Mouse (Mus musculus) layer of hippocampus, adult 8-10 months (tissue): ENCODE results near the gene Cenpv. TPM values are rescaled to one million over a fixed set of nuclear protein-coding genes. Genes with fewer than 3 reads are reported as not detected.
A peak's percentile ranks its signal among the peaks of the same experiment; 100 is the strongest.

ENCODE experiments used
- DNase-seq, 2 experiments: peaks; one replicate each; pipeline ENCODE4 v3.0.0; 2022; ENCODE audit warnings: low spot score in 2 of 2
- total RNA-seq, 4 experiments: library from RNA; stranded (reverse); gene quantifications; 2 replicates each; pipeline ENCODE4 v1.2.4; 2022

Cenpv gene
- 10 to 100 TPM; 32.1 to 40.8 (median 39.0) TPM for total RNA-seq

GRCm38 (mm10) chr11:62539089-62539890 is at the start of gene Cenpv:
TSS of gene Cenpv (minus strand) at chr11:62539261.
- peak in 1 of 2 experiments; percentile 64 for DNase-seq

- no peak for DNase-seq
These were observed 48.0 kb upstream of the Cenpv start for GRCm38 (mm10) chr11:62587034-62587433.

- DNase-seq: no peak
These were observed 45.7 kb upstream of the Cenpv start for GRCm38 (mm10) chr11:62584671-62585206.

DNA sequence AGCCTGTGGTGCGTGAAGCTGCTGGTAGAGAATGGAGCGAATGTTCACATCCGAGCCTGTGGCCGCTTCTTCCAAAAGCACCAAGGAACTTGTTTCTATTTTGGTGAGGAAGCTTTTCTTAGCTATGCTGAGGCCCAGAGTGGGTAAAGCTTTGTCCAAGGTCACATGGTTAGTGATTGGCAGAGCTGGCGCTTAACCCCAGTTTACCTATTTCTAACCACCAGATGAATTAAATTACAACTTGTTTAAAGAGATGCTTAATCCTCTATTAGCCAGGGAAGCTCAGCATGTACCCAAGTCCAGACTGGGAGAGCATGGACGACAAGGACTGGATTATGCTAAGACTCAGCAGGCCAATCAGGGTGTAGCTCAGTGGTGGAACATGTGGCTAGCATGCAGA is 44.0 kb upstream of the Cenpv start:
- no peak for DNase-seq

DNA sequence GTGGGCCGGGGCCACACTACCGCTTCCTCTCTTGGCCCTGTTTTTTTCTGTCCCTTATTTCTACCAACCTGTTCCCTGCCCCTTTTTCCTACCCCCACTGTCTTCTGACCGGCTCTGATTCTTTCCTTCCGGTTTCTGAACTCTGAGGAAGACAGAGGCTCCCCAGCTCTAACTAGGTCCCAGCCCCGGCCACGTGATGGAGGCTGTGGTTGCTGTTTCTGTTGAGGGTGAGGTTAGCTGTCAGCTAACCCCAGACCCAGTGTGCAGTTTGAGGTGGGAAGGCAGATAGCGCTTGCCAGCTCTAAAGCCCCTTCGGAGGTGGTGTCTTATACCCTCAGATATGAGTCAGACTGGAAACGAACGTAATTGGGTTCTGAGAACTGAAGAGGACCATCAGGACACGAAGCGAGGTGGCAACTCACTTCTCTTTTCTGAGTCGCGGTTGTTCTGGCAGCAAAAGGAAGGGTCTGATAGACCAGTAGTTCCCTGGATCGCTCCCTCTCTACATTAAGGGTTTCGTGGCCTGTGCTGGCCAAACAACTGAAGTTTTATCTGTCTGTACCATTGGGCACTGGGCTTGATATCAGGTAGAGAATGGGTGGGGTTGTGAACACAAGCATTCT is 37.6 kb upstream of the Cenpv start:
- no peak for DNase-seq

GRCm38 (mm10) chr11:62575659-62576438 is 36.8 kb upstream of the Cenpv start:
- DNase-seq: peak in 1 of 2 experiments; percentile 43

- peak; percentile 77 to 89 for DNase-seq
These were observed 36.2 kb upstream of the Cenpv start for GRCm38 (mm10) chr11:62575297-62575658.

DNA sequence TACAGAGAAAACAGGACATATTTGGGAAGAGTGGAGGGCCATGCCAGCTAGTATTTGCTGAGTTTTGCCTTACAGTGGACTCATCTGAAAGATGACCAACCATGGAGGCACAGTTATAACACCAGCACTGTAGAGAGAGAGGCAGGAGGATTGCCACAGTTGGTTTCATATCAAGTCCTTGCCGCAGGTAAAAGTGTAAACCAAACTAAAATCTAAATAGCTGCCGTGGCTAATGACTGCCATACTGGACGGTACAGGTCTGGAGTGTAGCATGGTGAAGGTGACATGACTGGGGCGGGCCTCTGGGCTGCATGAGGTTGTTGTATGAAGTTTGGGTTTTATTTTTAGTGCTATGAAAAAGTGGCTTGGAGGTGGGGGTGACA is 35.6 kb upstream of the Cenpv start:
- no peak for DNase-seq

GRCm38 (mm10) chr11:62573959-62574702 is 35.1 kb upstream of the Cenpv start, which contains the start of gene Trpv2:
TSS of gene Trpv2 (plus strand) at chr11:62574486.
- DNase-seq: no peak

DNA sequence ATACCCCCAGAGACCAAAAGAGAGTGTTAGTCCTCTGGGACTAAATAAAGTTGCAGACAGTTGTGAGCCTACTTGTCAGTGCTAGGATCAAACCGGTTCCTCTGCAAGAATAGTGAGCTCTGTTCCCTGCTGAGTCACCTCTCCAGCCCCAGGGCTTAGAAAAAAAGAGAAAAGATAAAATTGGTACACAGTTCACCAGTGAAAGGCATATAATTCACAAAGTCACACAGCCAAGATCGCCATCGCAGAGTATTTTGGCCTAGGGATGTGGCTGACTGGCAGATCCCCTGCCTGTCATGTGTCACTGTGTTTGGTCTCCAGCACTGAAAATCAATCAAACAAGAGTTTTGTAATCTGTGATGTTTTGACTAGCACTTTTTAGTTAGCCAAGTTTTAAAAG is 29.2 kb upstream of the Cenpv start:
- DNase-seq: no peak

DNA sequence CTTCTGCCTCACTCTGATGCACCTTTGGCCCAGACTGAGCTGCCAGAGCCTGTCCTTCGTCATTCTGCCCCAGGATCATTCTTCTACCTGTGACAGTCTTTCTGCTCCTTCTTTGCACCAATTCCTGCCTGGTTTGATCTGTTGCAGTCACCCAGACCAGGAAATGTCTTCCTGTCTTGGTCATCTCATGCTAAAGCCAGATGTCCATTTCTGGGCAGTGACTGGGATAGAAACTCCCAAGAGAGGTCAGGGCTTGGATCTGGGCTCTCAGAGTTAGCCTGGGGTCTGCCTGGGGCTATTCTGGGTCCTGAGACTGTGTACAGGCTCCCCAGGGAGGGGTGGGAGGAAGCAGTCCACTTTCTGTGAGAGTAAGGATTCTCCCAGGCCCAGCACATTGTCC is 27.1 kb upstream of the Cenpv start:
- no peak for DNase-seq

GRCm38 (mm10) chr11:62565747-62566146 is 26.7 kb upstream of the Cenpv start:
- DNase-seq: no peak

GRCm38 (mm10) chr11:62563590-62563989 is 24.5 kb upstream of the Cenpv start:
- DNase-seq: no peak

DNA sequence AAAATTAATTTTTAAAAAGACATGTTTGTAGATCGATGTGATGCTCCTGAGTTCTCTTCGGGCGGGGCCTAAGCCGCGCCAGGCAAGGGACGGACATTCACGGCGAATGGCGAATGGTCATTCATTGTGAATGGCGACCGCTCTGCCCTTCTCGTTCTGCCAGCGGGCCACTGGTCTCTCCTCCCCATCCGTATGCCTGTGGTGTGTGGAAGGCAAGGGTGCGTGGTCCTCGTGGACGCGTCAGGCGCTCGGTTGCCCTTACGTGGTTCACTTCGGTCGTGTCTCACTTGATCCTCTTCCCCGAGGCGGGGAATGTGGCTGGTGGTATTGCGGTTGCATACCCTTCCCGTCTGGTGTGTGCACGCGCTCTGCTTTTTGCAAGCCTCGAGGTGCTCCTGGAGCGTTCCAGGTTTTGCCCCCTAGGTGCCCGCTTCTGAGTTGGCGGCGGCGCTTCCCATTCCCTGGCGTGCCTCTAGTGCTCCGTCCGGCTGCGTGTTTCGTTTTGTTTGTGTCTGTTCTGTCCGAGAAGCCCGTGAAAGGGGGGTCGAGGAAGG is 21.5 kb upstream of the Cenpv start:
- no peak for DNase-seq

DNA sequence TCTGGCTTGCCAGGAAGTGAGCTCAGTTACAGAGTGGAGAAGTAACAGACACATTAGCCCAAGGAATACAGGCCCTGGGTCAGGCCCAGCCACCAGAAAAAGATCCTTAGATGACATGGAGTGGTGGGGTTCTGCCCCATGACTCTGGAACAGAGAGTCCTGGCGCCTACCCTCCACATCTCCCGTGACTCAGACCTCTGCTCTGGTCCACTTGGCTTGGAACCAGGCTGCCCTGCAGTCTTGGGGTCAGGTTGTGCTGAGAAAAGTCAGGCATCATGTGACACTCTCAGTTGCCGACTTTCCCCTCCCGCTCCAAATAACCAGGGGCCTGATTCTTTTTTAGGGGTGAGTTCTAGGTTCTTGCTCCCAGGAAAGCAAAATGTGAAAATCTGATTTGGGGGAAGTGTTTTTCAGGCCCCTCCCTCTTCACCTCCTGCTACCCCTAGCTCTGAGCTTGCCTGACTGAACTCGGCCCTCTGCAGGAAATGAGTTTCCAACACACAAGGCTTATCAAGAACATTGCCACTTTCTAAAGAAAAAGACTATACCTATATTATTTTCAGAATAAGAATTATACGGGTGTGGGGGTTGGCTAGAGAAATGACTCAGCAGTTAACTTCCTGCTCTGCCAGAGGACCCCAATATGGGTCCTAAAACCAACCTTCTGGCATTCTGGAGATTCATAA is 20.0 kb upstream of the Cenpv start:
- no peak for DNase-seq

DNA sequence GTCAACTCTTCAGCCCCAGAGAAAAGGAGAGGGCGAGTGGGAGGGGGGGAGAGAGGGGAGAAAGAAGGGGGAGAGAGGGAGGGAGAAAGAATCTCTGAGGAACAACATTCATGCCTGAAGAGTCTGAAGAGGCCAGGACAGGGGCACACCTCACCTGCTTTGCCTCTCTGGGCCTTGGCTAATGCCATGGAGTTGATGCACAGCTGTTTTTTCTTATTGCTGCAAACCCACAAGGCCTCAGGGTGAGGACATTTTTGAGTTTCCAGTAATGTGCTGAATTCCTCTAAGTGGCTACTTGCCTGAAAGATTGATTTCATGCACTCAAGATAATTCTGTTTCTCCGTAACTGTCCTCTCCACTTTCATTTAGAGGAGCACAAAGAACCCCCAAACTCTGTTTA is 19.1 kb upstream of the Cenpv start:
- DNase-seq: no peak

GRCm38 (mm10) chr11:62557205-62557604 is 18.1 kb upstream of the Cenpv start:
- DNase-seq: no peak

GRCm38 (mm10) chr11:62555896-62556412 is 16.9 kb upstream of the Cenpv start:
- DNase-seq: no peak

DNA sequence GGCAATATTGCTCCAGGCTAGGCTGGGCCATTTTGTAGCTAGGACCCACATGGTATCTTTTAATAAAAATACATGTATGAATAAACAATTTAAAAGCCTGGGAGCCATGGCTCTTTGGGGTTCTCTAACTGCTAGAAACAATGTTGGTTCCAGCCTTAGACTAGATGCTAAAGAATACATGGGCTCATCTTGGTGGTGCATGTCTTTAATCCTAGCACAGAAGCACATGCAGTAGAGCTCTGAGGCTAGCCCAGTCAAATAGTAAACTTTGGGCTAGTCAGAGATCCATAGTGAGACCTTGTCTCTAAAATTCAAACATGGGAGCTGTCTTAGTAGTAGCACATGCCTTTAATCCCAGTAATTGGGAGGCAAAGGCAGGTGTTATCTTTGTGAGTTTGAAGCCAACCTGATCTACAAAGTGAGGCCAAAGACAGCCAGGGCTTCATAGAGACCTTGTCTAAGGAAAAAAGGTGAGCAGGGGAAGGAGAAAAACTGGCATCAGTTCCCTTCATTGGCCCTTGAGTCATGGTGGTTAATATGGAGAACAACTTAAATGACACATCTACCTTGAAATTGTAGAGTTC is 16.0 kb upstream of the Cenpv start:
- no peak for DNase-seq
